Mouse (Mus musculus) MN1 (cell line): ENCODE measurements around the gene Hspe1.

Experiments
- DNase-seq: peaks from one replicate; pipeline ENCODE4 v3.0.0-alpha.2; 2016; ENCODE audit warnings: low spot score

Hspe1 gene

DNA sequence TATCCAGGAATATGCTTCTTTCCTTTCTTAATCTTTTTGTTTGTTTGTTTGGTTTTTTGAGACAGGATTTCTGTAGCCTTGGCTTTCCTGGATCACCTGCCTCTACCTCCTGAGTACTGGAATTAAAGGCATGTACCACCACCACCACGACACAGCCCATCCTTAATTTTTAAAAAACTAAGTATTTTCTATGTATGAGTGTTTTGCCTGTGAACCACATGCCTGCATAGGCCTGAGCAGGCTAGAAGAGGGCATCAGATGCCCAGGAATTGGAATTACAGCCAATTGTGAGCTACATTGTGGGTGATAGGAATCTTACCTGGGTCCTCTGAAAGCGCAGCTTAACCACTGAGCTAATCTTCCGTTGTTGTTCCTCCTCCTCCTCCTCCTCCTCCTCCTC, 46.4 kb downstream of the Hspe1 start:
- no peak for DNase-seq

- no peak for DNase-seq
Measured at GRCm38 (mm10) chr1:55135846-55136245, 47.9 kb downstream of the Hspe1 start.
